8 mouse cellular contexts compared by ENCODE assay signal in the genomic region with DNA sequence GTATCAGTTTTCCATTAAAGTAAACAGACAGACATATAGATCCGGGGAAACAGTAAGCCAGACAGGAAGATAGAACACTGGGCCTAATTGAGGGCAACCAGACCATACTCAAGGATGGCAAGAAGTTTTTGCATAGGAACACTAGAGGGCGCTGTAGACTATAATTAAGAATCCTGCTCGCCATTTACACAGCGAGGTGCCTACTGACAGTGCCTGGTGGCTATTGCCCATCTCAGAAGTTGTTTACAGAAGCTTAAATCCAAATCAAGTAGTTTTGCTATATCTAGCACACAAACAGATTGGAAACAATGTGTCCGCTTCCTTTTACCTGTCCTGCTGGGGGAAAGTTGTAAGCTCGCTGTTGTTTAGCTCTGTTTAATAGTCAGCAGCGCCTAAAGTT. TPM values are rescaled to one million over a fixed set of nuclear protein-coding genes. Genes with fewer than 3 reads are reported as not detected.
A peak's percentile ranks its signal among the peaks of the same experiment; 100 is the strongest.
DNase-seq lines count a peak whose midpoint lies in the region; ATAC-seq and TF ChIP-seq lines count a peak whose summit lies in the region.

No protein-coding gene starts in this region.

- DNase-seq in gastrocnemius, adult 2 months: peak; percentile 35
- DNase-seq in gastrocnemius, postnatal 25 days: no peak
- DNase-seq in CD4-positive helper T cell, adult 2 months (ENCODE audit: low read depth, low spot score): peak; percentile 30
- peak; percentile 79 for DNase-seq in lung, postnatal 36 days
- peak; percentile 16 for DNase-seq in thymus, postnatal 4 days

- intact Hi-C loops in gastrocnemius, adult 2 months (cut with DNase I): loop anchor here (1.0 to 5.0 kb wide), 2 partner anchors 75 to 136 kb away; no protein-coding TSS in a partner anchor

- peak; percentile 84 for ATAC-seq in cerebellum, adult (ENCODE audit: insufficient number of reproducible peaks, low FRiP score, low TSS enrichment)
- 0 out of 2 replicates have a peak, but pooled peaks have one; percentile 60 for ATAC-seq in forebrain, embryonic 12.5 days (ENCODE audit: low FRiP score)
- peak; percentile 57 for ATAC-seq in kidney, embryonic 14.5 days (ENCODE audit: low FRiP score, low TSS enrichment)

- 29% methylated on average over 7 of the region's 7 CpGs for WGBS in forebrain, embryonic 12.5 days
- WGBS in kidney, embryonic 14.5 days: 36% methylated on average over 7 of the region's 7 CpGs

- H3K4me1 ChIP-seq in forebrain, embryonic 12.5 days: peaks cover 14% of the 10 kb centered on the region
- peaks cover 4% of the 10 kb centered on the region; the same call in 1 of the 2 replicates for H3K4me1 ChIP-seq in kidney, embryonic 14.5 days (ENCODE audit: control insufficient read depth, insufficient read depth, low read length)

- no peak overlapping the region for H3K4me2 ChIP-seq in forebrain, embryonic 12.5 days
- H3K4me2 ChIP-seq in kidney, embryonic 14.5 days (replicated peaks; ENCODE audit: low read depth, low read length): no peak overlapping the region

- H3K36me3 ChIP-seq in forebrain, embryonic 12.5 days (replicated peaks): no peaks in the 10 kb centered on the region
- H3K36me3 ChIP-seq in kidney, embryonic 14.5 days (ENCODE audit: control insufficient read depth, insufficient read depth, low read length): no peaks in the 10 kb centered on the region

- no peak overlapping the region for H3K27ac ChIP-seq in gastrocnemius, adult 2 months
- H3K27ac ChIP-seq in forebrain, embryonic 12.5 days: no peak overlapping the region
- H3K27ac ChIP-seq in kidney, embryonic 14.5 days (ENCODE audit: low read depth, low read length): no peak overlapping the region

- H3K4me3 ChIP-seq in gastrocnemius, adult 2 months: no peak overlapping the region
- no peak overlapping the region for H3K4me3 ChIP-seq in forebrain, embryonic 12.5 days (replicated peaks)
- H3K4me3 ChIP-seq in kidney, embryonic 14.5 days (ENCODE audit: low read length): no peak overlapping the region

- no peaks in the 10 kb centered on the region for H3K9me3 ChIP-seq in forebrain, embryonic 12.5 days
- H3K9me3 ChIP-seq in kidney, embryonic 14.5 days (ENCODE audit: control insufficient read depth, low read length): no peaks in the 10 kb centered on the region

- peak; percentile 81 for TF ChIP-seq CTCF in gastrocnemius, adult 2 months (IDR thresholded peaks at IDR 0.05)

- no peaks in the 10 kb centered on the region for H3K27me3 ChIP-seq in forebrain, embryonic 12.5 days
- H3K27me3 ChIP-seq in kidney, embryonic 14.5 days (ENCODE audit: control insufficient read depth, insufficient read depth, low read length): no peaks in the 10 kb centered on the region

- H3K9ac ChIP-seq in forebrain, embryonic 12.5 days: no peak overlapping the region
- H3K9ac ChIP-seq in kidney, embryonic 14.5 days (ENCODE audit: low read depth, low read length): no peak overlapping the region

RNA-seq across cellular contexts. Expression of gene Rnf144b, which starts 29.9 kb away (rescaled TPM):
- 10 to 100 TPM; 24.0 to 25.9 TPM for total RNA-seq in gastrocnemius, adult 2 months (2021)
- total RNA-seq in gastrocnemius, postnatal 25 days (2021): 10 to 100 TPM; 11.3 to 12.3 TPM
- polyA plus RNA-seq in forebrain, embryonic 12.5 days (2016; fragmentation: Nextera tagmentation; extraction: Ambion mirVana): 0.24 and 0.56 TPM in 2 replicates
- polyA plus RNA-seq in kidney, embryonic 14.5 days (2014; fragmentation: Nextera tagmentation; extraction: Ambion mirVana): 0.90 and 0.95 TPM in 2 replicates

RNA-seq across cellular contexts. Expression of gene Dek, which starts 46.4 kb away (rescaled TPM):
- 10 to 100 TPM; 34.8 to 35.4 TPM for total RNA-seq in gastrocnemius, adult 2 months (2021)
- total RNA-seq in gastrocnemius, postnatal 25 days (2021): 10 to 100 TPM; 30.2 to 31.3 TPM
- 419 and 427 TPM in 2 replicates for polyA plus RNA-seq in forebrain, embryonic 12.5 days (2016; fragmentation: Nextera tagmentation; extraction: Ambion mirVana)
- polyA plus RNA-seq in kidney, embryonic 14.5 days (2014; fragmentation: Nextera tagmentation; extraction: Ambion mirVana): 276 and 313 TPM in 2 replicates
